Mouse (Mus musculus): ENCODE measurements around the gene Rasl11b.

- TF ChIP-seq CTCF (IDR thresholded peaks at IDR 0.05; ENCODE audit: extremely low read depth, insufficient read depth, insufficient read length, insufficient replicate concordance), result no peak
- no peak for TF ChIP-seq POLR2A (IDR thresholded peaks at IDR 0.05; ENCODE audit: low read depth, low read length)
Observed at GRCm38 (mm10) chr5:74244406-74245019, 49.4 kb downstream of the Rasl11b start.

All from spleen, adult 2 months (tissue).